Mouse (Mus musculus) ES-E14 (cell line): ENCODE measurements around the gene Tbck. TPM values are rescaled to one million over a fixed set of nuclear protein-coding genes. Genes with fewer than 3 reads are reported as not detected.

Source experiments
- DNase-seq: peaks from one replicate; pipeline ENCODE4 v3.0.0-alpha.2; 2013; ENCODE audit warnings: low read depth, low spot score
- H3K27ac ChIP-seq: 2 replicates; pipeline ENCODE4 v1.5.1; 2012; ENCODE audit warnings: low read depth, mild to moderate bottlenecking, low read length, moderate library complexity, mixed read lengths; ENCODE audit not compliant: poor library complexity, insufficient read depth, severe bottlenecking
- H3K36me3 ChIP-seq: 2 replicates; pipeline ENCODE4 v1.6.1; 2012; ENCODE audit warnings: mild to moderate bottlenecking, low read length, moderate library complexity, mixed read lengths; ENCODE audit not compliant: control insufficient read depth, poor library complexity, insufficient read depth, severe bottlenecking
- H3K4me1 ChIP-seq, 2 experiments: fragments of 150-350 bp in 1 of 2; sonication (generic) in 1 of 2; 2 replicates each; pipeline ENCODE4 v1.6.1; 2012; ENCODE audit warnings: low read length in 2 of 2, mild to moderate bottlenecking in 1 of 2, mixed read lengths in 1 of 2; ENCODE audit not compliant: control insufficient read depth in 2 of 2, insufficient read depth in 2 of 2, poor library complexity in 1 of 2
- H3K4me3 ChIP-seq, 2 experiments: fragments of 150-350 bp in 1 of 2; sonication (generic) in 1 of 2; 2 replicates each; pipeline ENCODE4 v1.5.1; 2012; ENCODE audit warnings: low read length in 2 of 2, low read depth in 1 of 2, mild to moderate bottlenecking in 1 of 2, mixed read lengths in 1 of 2; ENCODE audit not compliant: insufficient read depth in 1 of 2, poor library complexity in 1 of 2, severe bottlenecking in 1 of 2
- H3K9ac ChIP-seq: 2 replicates; pipeline ENCODE4 v1.6.1; 2012; ENCODE audit warnings: low read depth, mild to moderate bottlenecking, low read length, mixed read lengths; ENCODE audit not compliant: poor library complexity, insufficient read depth, severe bottlenecking
- H3K9me3 ChIP-seq: fragments of 150-350 bp; sonication (generic); 2 replicates; pipeline ENCODE4 v1.6.1; 2012; ENCODE audit warnings: low read depth, mild to moderate bottlenecking, low read length; ENCODE audit not compliant: control insufficient read depth, insufficient read depth
- CHD2 ChIP-seq: IDR thresholded peaks from 2 replicates; pipeline ENCODE4 v1.6.1; 2014; ENCODE audit warnings: mild to moderate bottlenecking, low read depth, low read length, inconsistent platforms
- HCFC1 ChIP-seq: IDR thresholded peaks from 2 replicates; pipeline ENCODE4 v1.6.1; 2012; ENCODE audit warnings: low read length, inconsistent platforms, borderline replicate concordance; ENCODE audit not compliant: insufficient read depth
- MAFK ChIP-seq: IDR thresholded peaks from 2 replicates; pipeline ENCODE4 v1.6.1; 2014; ENCODE audit warnings: mild to moderate bottlenecking, low read depth, low read length, inconsistent platforms; ENCODE audit not compliant: insufficient read depth
- ZC3H11A ChIP-seq: IDR thresholded peaks from 2 replicates; pipeline ENCODE4 v1.6.1; 2012; ENCODE audit warnings: low read depth, mild to moderate bottlenecking, inconsistent platforms, low read length, borderline replicate concordance
- ZNF384 ChIP-seq: IDR thresholded peaks from 2 replicates; pipeline ENCODE4 v1.6.1; 2012; ENCODE audit warnings: low read depth, low read length, inconsistent platforms
- in situ Hi-C, 2 experiments: fragments of 600-800 bp; cut with MboI; formaldehyde crosslinking; loops; one replicate each; pipeline ENCODE4 v1.15.1; 2025; ENCODE audit warnings: low sequenced_read_pairs in 2 of 2, inconsistent platforms in 1 of 2; ENCODE audit not compliant: unreplicated experiment in 2 of 2
- total RNA-seq: library from RNA; depleted of rRNA; stranded (reverse); fragments of 300-350 nt; gene quantifications from 2 replicates; pipeline ENCODE4 v1.2.3, GENCODE M21; 2012

The Tbck gene
- total RNA-seq, 1 experiment: 8.4 TPM

- Histone ChIP-seq H3K4me1 (no peaks in the 10 kb centered on the region), H3K9me3 (no peaks in the 10 kb centered on the region), H3K4me3 (no peak overlapping the region), H3K27ac (no peak overlapping the region), H3K9ac (no peak overlapping the region), H3K36me3 (no peaks in the 10 kb centered on the region)
- DNase-seq: no peak
- in situ Hi-C loops: no loop called here
- TF ChIP-seq ZC3H11A (no peak), HCFC1 (no peak), ZNF384 (no peak), CHD2 (no peak), MAFK (no peak)
These were observed 125.0 kb downstream of the Tbck start for GRCm38 (mm10) chr3:132808951-132809350.

DNA sequence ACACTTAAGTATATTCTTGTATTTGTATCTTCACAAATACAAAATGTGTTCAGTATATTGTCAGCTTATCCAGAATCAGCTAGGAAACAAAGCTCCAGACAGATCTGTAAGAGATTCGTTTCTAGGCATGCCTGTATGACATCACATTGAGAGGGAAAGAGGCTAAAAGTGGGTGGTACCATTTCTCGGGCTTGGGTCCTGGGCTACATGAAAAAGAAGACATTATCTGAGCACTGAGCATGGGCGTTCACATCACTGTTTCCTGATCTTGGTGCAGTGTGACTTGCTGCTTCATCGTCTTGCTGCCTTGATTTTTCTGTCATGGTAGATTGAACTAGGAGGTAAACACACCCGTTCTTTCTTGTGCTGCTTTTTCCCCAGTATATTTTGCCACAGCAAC lies 127.8 kb downstream of the Tbck start:
- no peak overlapping the region for H3K27ac ChIP-seq
- H3K36me3 ChIP-seq: no peaks in the 10 kb centered on the region
- TF ChIP-seq ZNF384 (no peak), HCFC1 (no peak), CHD2 (no peak), ZC3H11A (no peak), MAFK (no peak)
- H3K9me3 ChIP-seq: no peaks in the 10 kb centered on the region
- H3K9ac ChIP-seq: no peak overlapping the region
- DNase-seq: no peak
- H3K4me3 ChIP-seq: no peak overlapping the region
- no peaks in the 10 kb centered on the region for H3K4me1 ChIP-seq
- in situ Hi-C loops: no loop called here

DNA sequence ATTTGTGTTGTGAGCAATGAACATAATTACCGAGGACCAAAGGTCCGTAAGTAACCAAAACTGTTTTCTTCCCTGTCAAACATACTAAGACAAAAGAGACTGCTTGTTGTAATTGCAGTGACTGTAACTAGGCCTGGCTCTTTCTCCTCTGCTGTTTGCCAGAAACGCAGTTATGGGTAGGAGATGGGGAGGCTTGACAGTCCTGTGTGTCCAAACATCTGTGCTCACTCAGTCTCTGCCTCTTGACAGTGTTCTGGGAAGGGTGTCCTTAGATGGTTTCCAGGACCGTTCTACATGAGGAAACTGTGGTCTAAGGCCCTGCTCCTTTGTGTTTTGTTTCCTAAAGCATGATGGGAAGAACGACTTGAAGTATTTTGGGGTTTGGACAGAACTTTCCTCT lies 128.4 kb downstream of the Tbck start:
- Histone ChIP-seq H3K9me3 (no peaks in the 10 kb centered on the region), H3K36me3 (no peaks in the 10 kb centered on the region), H3K9ac (no peak overlapping the region), H3K4me1 (no peaks in the 10 kb centered on the region), H3K27ac (no peak overlapping the region), H3K4me3 (no peak overlapping the region)
- in situ Hi-C loops: no loop called here
- no peak for TF ChIP-seq CHD2
- no peak for TF ChIP-seq HCFC1
- TF ChIP-seq ZC3H11A: no peak
- TF ChIP-seq MAFK: no peak
- TF ChIP-seq ZNF384: no peak
- no peak for DNase-seq

GRCm38 (mm10) chr3:132813147-132813546 lies 129.2 kb downstream of the Tbck start:
- in situ Hi-C loops: no loop called here
- Histone ChIP-seq H3K4me3 (no peak overlapping the region), H3K36me3 (no peaks in the 10 kb centered on the region), H3K4me1 (no peaks in the 10 kb centered on the region), H3K9me3 (no peaks in the 10 kb centered on the region), H3K27ac (no peak overlapping the region), H3K9ac (no peak overlapping the region)
- TF ChIP-seq CHD2: no peak
- TF ChIP-seq ZC3H11A: no peak
- TF ChIP-seq HCFC1: no peak
- no peak for TF ChIP-seq MAFK
- TF ChIP-seq ZNF384: no peak
- no peak for DNase-seq
